Mouse (Mus musculus) embryonic facial prominence, embryonic 11.5 days (tissue): ENCODE results near the gene Stac2. TPM values are rescaled to one million over a fixed set of nuclear protein-coding genes. Genes with fewer than 3 reads are reported as not detected.

Source experiments
- ATAC-seq: fragments of 200-750 bp; cut with Nextera tagmentation; replicated peaks from 2 replicates; pipeline ENCODE4 v1.8.0; 2017; ENCODE audit warnings: low read depth; ENCODE audit not compliant: insufficient number of reproducible peaks, low FRiP score, low TSS enrichment
- DNase-seq: peaks from one replicate; pipeline ENCODE4 v3.0.0-alpha.2; 2015; ENCODE audit warnings: low spot score
- H3K27ac ChIP-seq: fragments of 300-500 bp; sonication (generic); replicated peaks from 2 replicates; pipeline ENCODE4 v1.5.1; 2014; ENCODE audit warnings: mild to moderate bottlenecking, low read depth, low read length, control low read depth
- H3K27me3 ChIP-seq: fragments of 300-500 bp; sonication (generic); 2 replicates; pipeline ENCODE4 v1.6.1; 2014; ENCODE audit warnings: mild to moderate bottlenecking, low read length, moderate library complexity, mixed read lengths; ENCODE audit not compliant: control insufficient read depth, insufficient read depth
- H3K36me3 ChIP-seq: fragments of 300-500 bp; sonication (generic); replicated peaks from 2 replicates; pipeline ENCODE4 v1.6.1; 2014; ENCODE audit warnings: low read depth, mild to moderate bottlenecking, low read length, moderate library complexity, mixed read lengths; ENCODE audit not compliant: control insufficient read depth, insufficient read depth
- H3K4me1 ChIP-seq: fragments of 300-500 bp; sonication (generic); 2 replicates; pipeline ENCODE4 v1.6.1; 2014; ENCODE audit warnings: low read length, mixed read lengths; ENCODE audit not compliant: control insufficient read depth, insufficient read depth
- H3K4me2 ChIP-seq: fragments of 300-500 bp; sonication (generic); 2 replicates; pipeline ENCODE4 v1.6.1; 2014; ENCODE audit warnings: low read depth, mild to moderate bottlenecking, control low read depth, low read length, moderate library complexity
- H3K4me3 ChIP-seq: fragments of 300-500 bp; sonication (generic); 2 replicates; pipeline ENCODE4 v1.5.1; 2014; ENCODE audit warnings: low read depth, low read length, control low read depth
- H3K9ac ChIP-seq: fragments of 300-500 bp; sonication (generic); replicated peaks from 2 replicates; pipeline ENCODE4 v1.6.1; 2014; ENCODE audit warnings: mild to moderate bottlenecking, control low read depth, low read length
- H3K9me3 ChIP-seq: fragments of 300-500 bp; sonication (generic); replicated peaks from 2 replicates; pipeline ENCODE4 v1.6.1; 2016; ENCODE audit warnings: mild to moderate bottlenecking, low read length, inconsistent platforms, mixed read lengths; ENCODE audit not compliant: control insufficient read depth
- WGBS: fragments of 180-500 bp; shearing (Covaris S2); extraction: QIAGEN DNeasy Blood & Tissue Kit; methylation state at CpG from one replicate; pipeline ENCODE4 v1.1.7; 2014; 5-methylcytosine and 5-hydroxymethylcytosine counted together
- polyA plus RNA-seq: library from polyadenylated mRNA; unstranded; fragments of >200 nt; fragmentation: Nextera tagmentation; extraction: Ambion mirVana; gene quantifications from 2 replicates; pipeline ENCODE4 v1.2.1, GENCODE M21; 2014

Stac2 gene
- polyA plus RNA-seq, 1 experiment from 2014 or later, result 0.69 TPM

- no peak overlapping the region for H3K4me3 ChIP-seq
- H3K27me3 ChIP-seq, result no peaks in the 10 kb centered on the region; the same call in 1 of the 2 replicates
- DNase-seq (no peak), ATAC-seq (no peak)
- no peak overlapping the region for H3K9ac ChIP-seq
- no peaks in the 10 kb centered on the region for H3K36me3 ChIP-seq
- H3K9me3 ChIP-seq, result no peaks in the 10 kb centered on the region
- H3K4me2 ChIP-seq, result no peak overlapping the region
- WGBS, result 57% methylated on average over 7 of the region's 7 CpGs
- H3K27ac ChIP-seq, result no peak overlapping the region
- no peaks in the 10 kb centered on the region for H3K4me1 ChIP-seq
Observed at GRCm38 (mm10) chr11:98059662-98060061, 6.4 kb upstream of the Stac2 start.

GRCm38 (mm10) chr11:98057998-98058397, 4.7 kb upstream of the Stac2 start:
- no peaks in the 10 kb centered on the region for H3K4me1 ChIP-seq
- H3K4me2 ChIP-seq, result no peak overlapping the region
- no peaks in the 10 kb centered on the region for H3K9me3 ChIP-seq
- H3K4me3 ChIP-seq, result no peak overlapping the region
- H3K27me3 ChIP-seq, result peaks cover 3% of the 10 kb centered on the region
- no peak overlapping the region for H3K9ac ChIP-seq
- no peaks in the 10 kb centered on the region for H3K36me3 ChIP-seq
- no peak for ATAC-seq
- H3K27ac ChIP-seq, result no peak overlapping the region
- DNase-seq, result no peak
- 81% methylated on average over 5 of the region's 5 CpGs for WGBS

GRCm38 (mm10) chr11:98057466-98057865, 4.2 kb upstream of the Stac2 start:
- Histone ChIP-seq H3K4me2 (no peak overlapping the region), H3K27me3 (peaks cover 8% of the 10 kb centered on the region), H3K36me3 (no peaks in the 10 kb centered on the region), H3K9me3 (no peaks in the 10 kb centered on the region), H3K9ac (no peak overlapping the region), H3K27ac (no peak overlapping the region), H3K4me3 (no peak overlapping the region), H3K4me1 (0 out of 2 replicates have a peak, but pooled peaks cover under 1% of the 10 kb centered on the region)
- no peak for DNase-seq
- no peak for ATAC-seq
- WGBS, result 26% methylated on average over 9 of the region's 9 CpGs

- ATAC-seq, result no peak
- Histone ChIP-seq H3K4me3 (peak overlapping the region; percentile 42), H3K36me3 (no peaks in the 10 kb centered on the region), H3K27me3 (peaks cover 32% of the 10 kb centered on the region), H3K4me1 (peaks cover 5% of the 10 kb centered on the region; the same call in 1 of the 2 replicates), H3K9me3 (no peaks in the 10 kb centered on the region), H3K27ac (no peak overlapping the region), H3K9ac (peak overlapping the region; percentile 23), H3K4me2 (peak overlapping the region; percentile 45)
- WGBS, result 1% methylated on average over 82 of the region's 83 CpGs
- DNase-seq, result peak; percentile 36
Observed at GRCm38 (mm10) chr11:98052129-98052988, 903 bp downstream of the Stac2 start.

- ATAC-seq, result no peak
- peaks cover 32% of the 10 kb centered on the region for H3K27me3 ChIP-seq
Observed at GRCm38 (mm10) chr11:98051611-98052128, 1.6 kb downstream of the Stac2 start.

GRCm38 (mm10) chr11:98050940-98051339, 2.3 kb downstream of the Stac2 start:
- DNase-seq (no peak), ATAC-seq (no peak)
- Histone ChIP-seq H3K27me3 (peaks cover 32% of the 10 kb centered on the region), H3K4me3 (no peak overlapping the region), H3K27ac (no peak overlapping the region), H3K4me1 (peaks cover 5% of the 10 kb centered on the region; the same call in 1 of the 2 replicates), H3K4me2 (no peak overlapping the region), H3K9me3 (no peaks in the 10 kb centered on the region), H3K36me3 (no peaks in the 10 kb centered on the region), H3K9ac (no peak overlapping the region)
- 28% methylated on average over 2 of the region's 2 CpGs for WGBS

More at GRCm38 (mm10) chr11:98051611-98052128, 1.6 kb downstream of the Stac2 start:
- Histone ChIP-seq H3K9me3 (no peaks in the 10 kb centered on the region), H3K4me2 (no peak overlapping the region; the same call in 1 of the 2 replicates), H3K9ac (no peak overlapping the region; the same call in 1 of the 2 replicates), H3K27ac (no peak overlapping the region), H3K4me3 (peak overlapping the region; percentile 42; the same call in 1 of the 2 replicates), H3K4me1 (peaks cover 5% of the 10 kb centered on the region; the same call in 1 of the 2 replicates), H3K36me3 (no peaks in the 10 kb centered on the region)
- WGBS, result 4% methylated on average over 12 of the region's 12 CpGs
- DNase-seq, result no peak

- H3K9ac ChIP-seq, result no peak overlapping the region
- no peak overlapping the region for H3K4me2 ChIP-seq
- ATAC-seq (no peak), DNase-seq (no peak)
- H3K27ac ChIP-seq, result no peak overlapping the region
- peaks cover 32% of the 10 kb centered on the region for H3K27me3 ChIP-seq
- H3K4me3 ChIP-seq, result no peak overlapping the region
- H3K36me3 ChIP-seq, result no peaks in the 10 kb centered on the region
- no peaks in the 10 kb centered on the region for H3K9me3 ChIP-seq
- peaks cover 5% of the 10 kb centered on the region; the same call in 1 of the 2 replicates for H3K4me1 ChIP-seq
- 54% methylated on average over 2 of the region's 2 CpGs for WGBS
Observed at GRCm38 (mm10) chr11:98050520-98050815, 2.8 kb downstream of the Stac2 start.
